Mouse (Mus musculus) liver, adult 2 months (tissue): ENCODE measurements around the gene Slc7a11.

Source experiments
- CTCF ChIP-seq: fragments of 200-500 bp; IDR thresholded peaks from 2 replicates; pipeline ENCODE4 v1.5.1; 2011; ENCODE audit warnings: low read depth, low read length, control low read depth
- POLR2A ChIP-seq: fragments of 200-500 bp; IDR thresholded peaks from 2 replicates; pipeline ENCODE4 v1.6.1; 2011; ENCODE audit warnings: low read length, control low read depth; ENCODE audit not compliant: insufficient read depth; ENCODE audit errors: extremely low read depth

DNA sequence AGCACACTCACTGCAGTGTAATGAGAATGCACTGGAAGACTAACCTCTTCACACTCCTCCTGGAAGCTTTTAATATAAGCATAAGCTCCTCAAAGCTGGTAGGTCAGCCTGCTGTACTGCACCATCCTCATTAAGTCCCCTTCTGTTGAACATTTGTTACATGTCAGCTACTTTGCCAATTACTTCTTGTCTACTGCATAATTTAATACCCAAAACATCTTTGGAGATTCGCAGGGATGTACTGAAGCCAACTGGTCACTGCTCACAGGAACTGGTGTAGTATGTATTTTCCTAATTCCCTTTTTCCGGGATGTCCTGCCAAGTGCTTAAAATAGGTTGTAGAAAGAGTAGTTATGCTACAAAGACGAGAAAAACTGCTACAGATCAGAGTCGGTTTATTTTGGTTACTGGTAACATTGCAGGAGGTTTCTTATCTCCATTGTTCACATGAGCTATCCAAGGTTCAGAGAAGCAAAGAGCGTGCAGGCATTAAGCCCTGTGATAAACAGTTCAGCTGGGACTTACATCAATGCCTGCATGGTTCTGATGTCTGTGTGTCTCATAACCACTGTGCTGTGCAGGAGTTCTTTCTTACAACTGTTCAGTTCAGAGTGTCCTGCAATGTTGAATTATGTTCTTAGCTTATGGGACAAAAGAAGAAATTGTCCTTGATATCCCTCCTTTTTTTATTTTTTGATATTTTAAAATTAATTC is 439.3 kb downstream of the Slc7a11 start:
- TF ChIP-seq POLR2A (no peak), CTCF (no peak)
